Mouse (Mus musculus) lung, postnatal 0 days (tissue): ENCODE data around the gene Tbc1d1.

Experiments
- CTCF ChIP-seq: IDR thresholded peaks from 2 replicates; pipeline ENCODE4 v1.5.1; 2016; ENCODE audit warnings: antibody characterized with exemption, mild to moderate bottlenecking
- EP300 ChIP-seq: IDR thresholded peaks from 2 replicates; pipeline ENCODE4 v1.6.1; 2016; ENCODE audit warnings: antibody characterized with exemption, mild to moderate bottlenecking, control low read depth

- TF ChIP-seq EP300 = no peak
- TF ChIP-seq CTCF = no peak
Measured at GRCm38 (mm10) chr5:64314288-64315052, 158.4 kb downstream of the Tbc1d1 start.
